In genomic region chr4:120164316-120164715, GRCm38 (mm10) we compare ENCODE assay signal across 29 mouse cellular contexts. TPM values are rescaled to one million over a fixed set of nuclear protein-coding genes. Genes with fewer than 3 reads are reported as not detected.
"Had no signal": no experiment of that assay in that cellular context is flagged by ENCODE, and none has a peak within 500 bp of the region (broad histone marks: within the 10 kb centered on the region; RNA-seq: fewer than 3 reads in every experiment).

No protein-coding gene starts in this region.

- ATAC-seq: hindbrain, embryonic 16.5 days; inflammation-experienced regulatory T-cells, adult 6 months; intestine, embryonic 15.5 days; intestine, postnatal 0 days; liver, embryonic 12.5 days had no signal

- H3K4me2 ChIP-seq: heart, embryonic 12.5 days; hindbrain, embryonic 12.5 days; hindbrain, embryonic 14.5 days; limb, embryonic 13.5 days; liver, embryonic 12.5 days had no signal

- DNase-seq: gastrocnemius, adult 2 months; gastrocnemius, postnatal 10 days; gastrocnemius, postnatal 25 days; heart, adult 18-20 months; heart, postnatal 10 days; heart, postnatal 4 days; kidney, adult 18-20 months; kidney, adult 8-10 months; kidney, postnatal 10 days; kidney, postnatal 25 days; layer of hippocampus, adult 9-11 months; layer of hippocampus, postnatal 36 days had no signal

- H3K9ac ChIP-seq: heart, embryonic 12.5 days; hindbrain, embryonic 12.5 days; hindbrain, embryonic 14.5 days; intestine, embryonic 15.5 days; limb, embryonic 13.5 days; limb, embryonic 15.5 days; liver, embryonic 12.5 days; liver, embryonic 14.5 days had no signal

- H3K4me3 ChIP-seq: gastrocnemius, adult 2 months; heart, embryonic 10.5 days; heart, embryonic 12.5 days; hindbrain, embryonic 10.5 days; hindbrain, embryonic 12.5 days; intestine, embryonic 15.5 days; left cerebral cortex, adult 2 months; limb, embryonic 13.5 days; limb, embryonic 15.5 days; liver, embryonic 12.5 days had no signal

- H3K27me3 ChIP-seq: intestine, embryonic 15.5 days; limb, embryonic 15.5 days had no signal

- H3K4me1 ChIP-seq: liver, embryonic 12.5 days had no signal

- H3K27ac ChIP-seq: gastrocnemius, adult 2 months; heart, embryonic 10.5 days; hindbrain, embryonic 10.5 days; hindbrain, embryonic 12.5 days; hindbrain, embryonic 14.5 days; intestine, embryonic 15.5 days; left cerebral cortex, adult 2 months; limb, embryonic 13.5 days; limb, embryonic 15.5 days; liver, embryonic 12.5 days; liver, embryonic 14.5 days had no signal

- H3K36me3 ChIP-seq: heart, embryonic 10.5 days; heart, embryonic 12.5 days; hindbrain, embryonic 10.5 days; hindbrain, embryonic 12.5 days; intestine, embryonic 15.5 days; limb, embryonic 13.5 days; limb, embryonic 15.5 days; liver, embryonic 12.5 days had no signal

- H3K9me3 ChIP-seq: heart, embryonic 10.5 days; heart, embryonic 12.5 days; hindbrain, embryonic 10.5 days; hindbrain, embryonic 12.5 days; intestine, embryonic 15.5 days; limb, embryonic 13.5 days; limb, embryonic 15.5 days; liver, embryonic 12.5 days had no signal

RNA-seq across cellular contexts. Expression of gene Edn2, which starts 3.3 kb away (rescaled TPM):
- polyA plus RNA-seq: hindbrain, embryonic 12.5 days; hindbrain, embryonic 14.5 days; hindbrain, embryonic 16.5 days; inflammation-experienced regulatory T-cells, adult 6 months; kidney, embryonic 14.5 days; limb, embryonic 11.5 days; liver, adult 2 months had no signal
